Mouse (Mus musculus) myocyte (in vitro differentiated cells): ENCODE measurements around the gene P2rx1.

Experiments used
- MAX ChIP-seq: IDR thresholded peaks from one replicate; pipeline ENCODE4 v1.6.1; 2011; ENCODE audit warnings: low read depth, mild to moderate bottlenecking, control low read depth
- MYOD1 ChIP-seq, 3 experiments: IDR thresholded peaks; one replicate each; pipeline ENCODE4 v1.6.1; 2011; ENCODE audit warnings: control low read depth in 2 of 3, low read depth in 2 of 3, mild to moderate bottlenecking in 2 of 3, moderate library complexity in 1 of 3; ENCODE audit not compliant: insufficient read length in 2 of 3, control insufficient read depth in 1 of 3
- MYOG ChIP-seq, 3 experiments: IDR thresholded peaks; one replicate each; pipeline ENCODE4 v1.6.1; 2011; ENCODE audit warnings: control low read depth in 2 of 3, low read depth in 2 of 3, mild to moderate bottlenecking in 2 of 3; ENCODE audit not compliant: insufficient read length in 2 of 3, control insufficient read depth in 1 of 3, insufficient read depth in 1 of 3
- POLR2A ChIP-seq: IDR thresholded peaks from one replicate; pipeline ENCODE4 v1.6.1; 2011; ENCODE audit warnings: low read depth, mild to moderate bottlenecking, control low read depth, moderate library complexity; ENCODE audit not compliant: insufficient read length
- TCF12 ChIP-seq: IDR thresholded peaks from one replicate; pipeline ENCODE4 v1.6.1; 2011; ENCODE audit warnings: mild to moderate bottlenecking, control low read depth; ENCODE audit not compliant: poor library complexity, insufficient read depth, severe bottlenecking
- USF1 ChIP-seq: IDR thresholded peaks from one replicate; pipeline ENCODE4 v1.6.1; 2011; ENCODE audit warnings: low read depth, mild to moderate bottlenecking, control low read depth, moderate library complexity

GRCm38 (mm10) chr11:72953116-72953439 lies 45.8 kb upstream of the P2rx1 start:
- TF ChIP-seq POLR2A: no peak
- TF ChIP-seq MYOD1 (IDR thresholded peaks at IDR 0.05; ENCODE audit: control insufficient read depth in 1 of 3, insufficient read length in 2 of 3, low read depth in 2 of 3): no peak
- TF ChIP-seq MAX: no peak
- no peak for TF ChIP-seq USF1
- TF ChIP-seq TCF12: no peak
- peak in 1 of 3 experiments; percentile 18 for TF ChIP-seq MYOG (IDR thresholded peaks at IDR 0.05; ENCODE audit: control insufficient read depth in 1 of 3, insufficient read depth in 1 of 3, insufficient read length in 2 of 3, low read depth in 2 of 3)
